Mouse (Mus musculus) spleen, embryonic (tissue): Measurements from ENCODE around the gene Cbln1.

Experiments used
- CTCF ChIA-PET: fragments of 350-600 bp; sonication (Branson Sonifier 250); formaldehyde crosslinking; loops from one replicate; lab custom pipeline; 2022; lab: Charles Lee

Gene Cbln1

DNA sequence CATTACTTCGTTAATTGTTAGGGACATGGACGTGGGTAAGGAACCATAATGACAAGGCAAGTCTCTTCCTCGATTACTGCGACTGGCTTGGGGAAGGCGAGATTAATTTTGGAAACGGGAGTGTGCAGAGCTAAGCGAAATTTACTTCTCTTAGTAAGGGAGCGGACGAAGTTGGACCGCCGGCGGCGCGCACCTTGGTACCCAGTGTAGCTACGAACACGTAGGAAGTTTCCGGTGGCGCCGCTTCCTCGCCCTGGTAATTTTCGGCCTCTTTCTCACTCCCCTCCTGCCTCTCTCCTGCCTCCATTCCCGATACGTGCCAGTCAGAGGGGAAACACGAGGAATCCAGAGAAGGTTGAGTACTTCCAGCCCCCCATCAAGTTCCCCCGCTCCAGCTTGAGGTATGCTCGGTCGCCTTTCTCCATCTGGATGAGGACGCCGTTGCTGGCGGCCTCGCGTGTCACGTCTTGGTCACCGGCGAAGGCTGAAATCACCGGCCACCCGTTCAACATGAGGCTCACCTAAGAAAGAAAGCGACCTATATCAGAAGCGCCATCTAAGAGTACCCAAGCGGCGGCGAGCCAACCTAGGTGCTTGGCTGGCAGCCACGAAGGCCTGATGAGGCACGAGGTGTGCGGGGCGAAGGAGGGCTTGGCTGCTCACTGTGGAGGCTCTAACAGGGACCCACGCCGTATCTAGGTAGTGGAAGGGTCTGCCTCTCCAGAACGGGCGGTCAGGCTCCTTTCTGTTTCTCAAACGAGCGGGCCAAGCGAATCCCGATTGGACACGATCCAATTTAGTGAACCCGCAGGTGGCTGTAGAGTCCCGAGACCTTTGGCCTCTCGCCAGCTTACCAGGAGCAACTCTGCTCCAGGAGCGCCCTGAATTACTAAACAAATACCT, 2.2 kb downstream of the Cbln1 start:
- CTCF ChIA-PET, result no interaction called here

GRCm38 (mm10) chr8:87468958-87469815, 3.2 kb downstream of the Cbln1 start:
- CTCF ChIA-PET, result no interaction called here

DNA sequence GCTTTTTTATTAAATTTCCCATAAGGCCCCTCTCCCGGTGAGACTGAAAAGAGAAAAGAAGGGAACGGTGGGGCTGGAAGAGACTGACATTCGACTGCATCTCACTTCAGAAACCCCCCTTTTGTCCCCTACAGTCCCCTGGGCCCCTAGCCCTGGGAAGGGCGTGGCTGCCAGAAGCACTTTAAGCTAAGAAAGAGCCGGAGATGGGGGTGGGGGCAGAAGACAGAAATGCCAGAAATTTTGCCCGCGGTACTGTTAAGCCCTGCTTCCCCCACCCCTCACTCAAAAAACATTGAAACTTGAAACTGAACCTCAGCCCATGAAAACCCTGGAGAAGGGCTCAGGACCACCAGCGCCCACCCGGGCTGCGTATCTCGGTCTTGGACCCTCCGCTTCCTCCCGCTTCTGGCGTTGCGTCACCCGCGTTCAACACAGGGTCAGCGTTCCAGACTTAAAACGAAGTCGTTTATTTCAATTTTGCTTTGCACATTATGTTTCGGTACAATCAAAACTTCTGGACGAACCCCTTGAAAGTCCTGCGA, 3.9 kb downstream of the Cbln1 start:
- CTCF ChIA-PET, result no interaction called here

DNA sequence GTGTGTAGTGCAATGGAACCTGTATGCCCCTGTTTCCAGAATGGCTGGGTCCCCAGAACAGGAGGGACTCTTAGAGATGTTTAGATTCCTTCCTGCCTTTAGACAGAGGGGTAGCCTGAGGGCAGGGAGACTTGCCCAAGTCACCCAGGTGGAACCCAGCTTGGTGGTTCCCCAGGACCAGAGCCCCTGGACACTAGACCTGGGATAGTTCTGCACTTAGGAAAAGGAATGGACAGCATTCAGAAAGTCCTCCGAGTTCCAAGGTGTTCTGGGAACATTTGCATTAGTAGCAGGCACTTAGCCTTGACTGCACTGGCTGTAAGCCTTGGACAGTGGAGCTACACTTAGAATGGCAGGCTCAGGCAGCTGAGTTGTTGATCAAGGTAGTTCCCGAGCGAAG, 4.5 kb downstream of the Cbln1 start:
- CTCF ChIA-PET, result no interaction called here

DNA sequence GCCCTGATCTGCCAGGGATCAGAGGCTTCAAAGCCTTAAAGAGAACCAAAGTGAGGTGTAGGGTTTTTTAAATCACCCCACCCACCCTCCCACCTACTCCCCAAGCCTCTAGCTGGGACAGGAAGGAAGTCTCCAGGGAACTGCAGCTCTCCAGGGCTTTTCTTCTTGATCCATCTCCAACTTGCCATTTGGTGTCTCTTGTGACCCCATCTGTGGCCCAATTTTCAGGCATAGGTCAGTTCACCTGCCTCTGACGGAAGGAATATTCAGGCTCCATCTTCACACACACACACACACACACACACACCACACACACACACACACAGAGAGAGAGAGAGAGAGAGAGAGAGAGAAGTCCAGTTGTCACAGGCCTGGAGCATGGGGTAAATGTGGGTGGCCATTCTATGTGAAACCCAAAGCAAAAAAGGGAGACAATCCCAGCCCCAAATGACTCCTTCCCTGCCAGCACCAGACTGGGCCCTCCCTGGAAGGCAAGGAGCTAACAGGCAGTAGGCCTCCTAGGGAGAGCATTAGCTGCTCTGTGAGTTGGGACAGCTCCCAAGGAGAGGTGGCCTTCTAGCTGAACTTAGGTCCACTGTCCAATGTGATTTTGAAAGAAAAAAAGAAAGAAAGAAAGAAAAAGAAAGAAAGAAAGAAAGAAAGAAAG, 5.3 kb downstream of the Cbln1 start:
- CTCF ChIA-PET, result no interaction called here

DNA sequence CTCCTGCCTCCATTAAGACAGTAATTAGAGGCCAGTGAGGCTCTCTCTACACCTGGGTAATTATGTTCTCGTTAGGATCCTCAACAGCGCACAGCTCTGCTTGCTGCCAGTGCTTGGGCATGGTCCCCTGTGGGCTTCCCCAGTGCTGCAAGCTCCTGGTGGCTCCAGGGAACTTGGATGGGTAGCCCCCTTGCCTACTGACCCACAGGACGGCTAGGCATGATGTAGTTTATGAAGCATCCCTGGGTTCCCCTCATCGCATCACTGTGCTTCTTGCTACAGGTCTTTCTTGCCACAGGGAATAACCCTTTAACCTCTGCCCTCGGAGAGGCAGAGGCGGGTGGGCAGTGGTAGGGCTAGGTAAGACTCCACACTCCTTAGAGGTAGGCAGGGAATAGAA, 6.1 kb downstream of the Cbln1 start:
- CTCF ChIA-PET, result no interaction called here

DNA sequence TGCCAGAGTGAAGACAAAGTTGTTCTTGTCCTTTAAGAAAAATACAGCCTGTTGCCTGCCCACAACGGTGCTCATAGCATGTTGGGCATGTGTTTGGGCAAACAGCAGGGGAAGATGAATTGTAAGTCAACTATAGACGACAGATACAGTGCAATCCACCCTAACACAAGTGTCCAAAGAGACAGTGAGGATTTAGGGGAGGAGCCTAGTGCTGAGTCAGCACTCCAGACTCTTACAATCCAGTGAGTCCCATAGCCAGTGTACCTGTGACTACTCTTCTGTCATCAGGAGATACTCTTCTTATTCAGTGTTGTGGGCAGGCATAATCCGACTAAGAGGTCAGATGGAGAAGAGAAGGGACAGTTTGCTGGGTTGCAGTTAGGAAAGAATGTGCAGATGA, 8.0 kb downstream of the Cbln1 start:
- CTCF ChIA-PET, result no interaction called here

DNA sequence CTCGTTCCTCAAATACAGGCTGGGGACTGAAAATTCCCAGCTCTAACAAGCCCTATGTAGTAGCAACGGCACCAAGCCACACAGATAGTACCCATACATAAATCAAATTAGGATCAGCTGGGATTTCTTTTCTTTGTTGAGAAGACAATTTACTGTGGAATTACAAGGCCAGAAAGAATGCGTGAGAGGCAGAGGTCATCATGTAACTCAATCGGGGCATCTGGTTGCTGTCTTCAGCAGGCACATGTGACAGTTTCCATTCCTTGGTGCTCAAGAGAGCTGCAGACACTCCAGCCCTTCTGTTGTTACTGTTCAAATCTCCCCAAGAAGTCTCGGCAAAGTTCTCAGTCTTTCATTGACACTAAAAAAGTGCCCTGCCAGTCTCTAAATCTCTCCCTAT, 10.6 kb downstream of the Cbln1 start:
- CTCF ChIA-PET, result no interaction called here

GRCm38 (mm10) chr8:87456949-87457348, 15.5 kb downstream of the Cbln1 start:
- CTCF ChIA-PET, result no interaction called here

DNA sequence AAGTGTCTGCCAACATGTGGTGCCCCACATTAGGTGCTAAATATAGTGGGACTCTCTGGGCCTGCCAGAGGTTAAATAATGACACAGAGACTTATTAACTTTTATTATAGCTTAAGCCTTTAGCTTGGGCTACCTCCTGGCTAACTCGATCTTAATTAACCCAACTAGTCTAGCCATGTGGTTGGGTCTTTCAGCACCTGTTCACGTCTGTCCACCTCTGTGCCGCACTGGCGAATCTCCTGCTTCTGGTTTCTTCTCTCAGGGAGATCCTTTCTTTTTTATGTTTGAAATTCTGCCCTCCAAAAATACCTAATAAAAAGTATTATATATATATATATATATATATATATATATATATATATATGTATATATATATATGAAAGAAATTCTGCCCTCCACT, 19.6 kb downstream of the Cbln1 start:
- CTCF ChIA-PET, result no interaction called here

DNA sequence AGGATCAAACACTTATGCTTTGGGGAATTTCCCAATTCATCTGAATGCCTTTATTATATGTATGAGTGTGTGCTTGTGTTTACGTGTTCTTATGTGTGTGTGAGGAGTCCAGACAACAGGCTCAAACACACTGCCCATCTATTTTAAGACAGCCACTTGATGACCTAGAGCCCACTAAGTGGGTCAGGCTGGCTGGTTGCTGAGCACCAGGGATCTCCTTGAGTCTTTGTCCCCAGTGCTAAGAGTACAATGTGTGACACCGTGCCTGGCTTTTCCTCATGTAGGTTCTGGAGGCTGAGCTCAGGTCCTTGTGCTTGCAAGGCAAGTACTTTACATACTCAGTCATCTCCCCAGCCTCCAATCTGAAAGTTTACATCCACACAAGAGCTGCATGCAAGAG, 20.7 kb downstream of the Cbln1 start:
- CTCF ChIA-PET, result no interaction called here

GRCm38 (mm10) chr8:87434592-87434991, 37.8 kb downstream of the Cbln1 start:
- CTCF ChIA-PET, result no interaction called here

- CTCF ChIA-PET, result no interaction called here
These were observed 45.2 kb downstream of the Cbln1 start for GRCm38 (mm10) chr8:87427188-87427587.

GRCm38 (mm10) chr8:87424706-87425105, 47.7 kb downstream of the Cbln1 start:
- CTCF ChIA-PET, result no interaction called here

GRCm38 (mm10) chr8:87421697-87422096, 50.7 kb downstream of the Cbln1 start:
- CTCF ChIA-PET, result no interaction called here
